Mouse (Mus musculus) liver, embryonic 15.5 days (tissue): ENCODE results near the gene Map3k7. TPM values are rescaled to one million over a fixed set of nuclear protein-coding genes. Genes with fewer than 3 reads are reported as not detected.

ENCODE experiments used
- ATAC-seq: fragments of 200-750 bp; cut with Nextera tagmentation; 2 replicates; pipeline ENCODE4 v1.8.0; 2017; ENCODE audit warnings: moderate number of reproducible peaks, mild to moderate bottlenecking, moderate library complexity; ENCODE audit not compliant: insufficient read depth
- H3K27ac ChIP-seq: fragments of 300-500 bp; sonication (generic); replicated peaks from 2 replicates; pipeline ENCODE4 v1.5.1; 2015; ENCODE audit warnings: mild to moderate bottlenecking, inconsistent platforms
- H3K27me3 ChIP-seq: fragments of 300-500 bp; sonication (generic); 2 replicates; pipeline ENCODE4 v1.6.1; 2015; ENCODE audit warnings: mild to moderate bottlenecking, inconsistent platforms
- H3K36me3 ChIP-seq: fragments of 300-500 bp; sonication (generic); replicated peaks from 2 replicates; pipeline ENCODE4 v1.6.1; 2015; ENCODE audit warnings: moderate library complexity, mild to moderate bottlenecking, inconsistent platforms
- H3K4me1 ChIP-seq: fragments of 300-500 bp; sonication (generic); replicated peaks from 2 replicates; pipeline ENCODE4 v1.6.1; 2015; ENCODE audit warnings: inconsistent platforms
- H3K4me2 ChIP-seq: fragments of 300-500 bp; sonication (generic); 2 replicates; pipeline ENCODE4 v1.6.1; 2015; ENCODE audit warnings: moderate library complexity, mild to moderate bottlenecking, inconsistent platforms
- H3K4me3 ChIP-seq: fragments of 300-500 bp; sonication (generic); replicated peaks from 2 replicates; pipeline ENCODE4 v1.5.1; 2015; ENCODE audit warnings: mild to moderate bottlenecking, inconsistent platforms
- H3K9ac ChIP-seq: fragments of 300-500 bp; sonication (generic); 2 replicates; pipeline ENCODE4 v1.6.1; 2015; ENCODE audit warnings: moderate library complexity, mild to moderate bottlenecking, inconsistent platforms
- H3K9me3 ChIP-seq: fragments of 300-500 bp; sonication (generic); replicated peaks from 2 replicates; pipeline ENCODE4 v1.6.1; 2016; ENCODE audit warnings: inconsistent platforms
- WGBS: fragments of 180-500 bp; shearing (Covaris S2); methylation state at CpG from one replicate; pipeline ENCODE4 v1.1.7; 2015; ENCODE audit warnings: mixed read lengths; ENCODE audit not compliant: insufficient replicate concordance; 5-methylcytosine and 5-hydroxymethylcytosine counted together
- polyA plus RNA-seq: library from polyadenylated mRNA; unstranded; fragments of >200 nt; fragmentation: Nextera tagmentation; extraction: Ambion mirVana; gene quantifications from 2 replicates; pipeline ENCODE4 v1.2.1, GENCODE M21; 2015

The Map3k7 gene
- polyA plus RNA-seq, 1 experiment from 2014 or later, result 10.8 TPM

- no peaks in the 10 kb centered on the region for H3K9me3 ChIP-seq
- no peak overlapping the region for H3K9ac ChIP-seq
- no peak overlapping the region for H3K4me2 ChIP-seq
- no peaks in the 10 kb centered on the region for H3K27me3 ChIP-seq
- WGBS, result 75% methylated on average over 2 of the region's 2 CpGs
- peaks cover 22% of the 10 kb centered on the region for H3K36me3 ChIP-seq
- H3K4me1 ChIP-seq, result no peaks in the 10 kb centered on the region
- ATAC-seq, result no peak
- no peak overlapping the region for H3K4me3 ChIP-seq
- no peak overlapping the region for H3K27ac ChIP-seq
Measured at GRCm38 (mm10) chr4:32025105-32025504, 61.2 kb downstream of the Map3k7 start.

DNA sequence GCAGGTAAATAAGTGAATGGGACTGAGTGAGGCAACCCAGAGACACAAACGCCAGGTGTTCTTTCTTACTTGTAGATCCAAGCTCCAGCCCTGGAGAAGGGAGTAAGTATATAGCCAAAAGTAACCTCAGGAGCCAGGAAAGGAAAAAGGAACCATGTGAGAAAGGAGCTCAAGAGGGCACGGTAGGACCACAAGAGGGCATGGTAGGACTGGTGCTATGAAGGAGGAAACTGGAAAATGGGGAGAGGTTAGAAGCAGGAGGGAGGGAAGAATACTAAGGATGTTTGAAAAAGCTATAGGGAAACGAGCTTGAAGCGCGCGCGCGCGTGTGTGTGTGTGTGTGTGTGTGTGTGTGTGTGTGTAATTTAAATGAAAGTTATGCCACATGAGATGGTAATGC, 63.2 kb downstream of the Map3k7 start:
- H3K36me3 ChIP-seq, result peaks cover 14% of the 10 kb centered on the region
- no peak overlapping the region for H3K27ac ChIP-seq
- no peak overlapping the region for H3K9ac ChIP-seq
- no peaks in the 10 kb centered on the region for H3K9me3 ChIP-seq
- H3K4me2 ChIP-seq, result no peak overlapping the region
- no peaks in the 10 kb centered on the region for H3K27me3 ChIP-seq
- H3K4me3 ChIP-seq, result no peak overlapping the region
- H3K4me1 ChIP-seq, result no peaks in the 10 kb centered on the region
- 84% methylated on average over 9 of the region's 9 CpGs for WGBS
- ATAC-seq, result no peak

GRCm38 (mm10) chr4:32037267-32037666, 73.4 kb downstream of the Map3k7 start:
- Histone ChIP-seq H3K4me3 (no peak overlapping the region), H3K27ac (no peak overlapping the region), H3K4me1 (no peaks in the 10 kb centered on the region), H3K9me3 (no peaks in the 10 kb centered on the region), H3K9ac (no peak overlapping the region), H3K36me3 (no peaks in the 10 kb centered on the region), H3K4me2 (no peak overlapping the region), H3K27me3 (no peaks in the 10 kb centered on the region)
- ATAC-seq, result no peak
- 57% methylated on average over 7 of the region's 7 CpGs for WGBS

DNA sequence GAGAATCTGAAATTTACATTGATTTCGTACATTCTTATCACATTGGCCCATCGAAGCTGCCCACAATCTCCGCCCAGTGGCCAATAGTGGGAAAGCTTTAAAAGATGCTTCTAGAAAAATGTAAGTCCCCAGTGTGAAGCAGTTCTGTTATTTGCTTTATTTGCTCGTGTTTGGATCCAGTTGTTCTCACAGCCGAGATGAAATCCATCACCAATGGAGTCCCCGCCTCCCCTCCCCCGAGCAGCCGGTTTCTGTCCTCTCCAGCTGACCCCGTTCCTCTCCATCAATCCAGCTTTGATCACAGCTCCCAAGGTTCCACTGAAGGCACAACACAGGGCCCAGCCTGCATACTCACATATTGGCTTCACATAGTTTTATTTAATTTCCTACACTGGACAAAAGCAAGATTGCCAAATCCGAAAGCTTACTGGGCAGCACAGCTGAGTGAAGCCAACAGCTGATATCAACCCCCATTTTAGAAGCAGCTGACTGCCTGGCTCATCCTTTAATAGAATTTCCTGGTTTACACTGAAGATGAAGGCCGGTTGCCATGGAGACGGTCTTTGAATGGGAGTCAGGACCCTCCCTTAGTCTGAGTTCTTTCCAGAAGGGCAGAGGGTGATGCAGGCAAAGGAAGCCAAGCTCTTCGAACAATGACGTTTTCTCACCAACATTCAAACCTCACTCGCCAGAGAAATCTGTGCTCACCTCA, 78.0 kb downstream of the Map3k7 start:
- H3K4me1 ChIP-seq, result no peaks in the 10 kb centered on the region
- ATAC-seq, result no peak
- no peak overlapping the region for H3K27ac ChIP-seq
- H3K4me2 ChIP-seq, result no peak overlapping the region
- H3K9me3 ChIP-seq, result no peaks in the 10 kb centered on the region
- H3K4me3 ChIP-seq, result no peak overlapping the region
- no peaks in the 10 kb centered on the region for H3K27me3 ChIP-seq
- no peaks in the 10 kb centered on the region for H3K36me3 ChIP-seq
- no peak overlapping the region for H3K9ac ChIP-seq
- 61% methylated on average over 15 of the region's 15 CpGs for WGBS

DNA sequence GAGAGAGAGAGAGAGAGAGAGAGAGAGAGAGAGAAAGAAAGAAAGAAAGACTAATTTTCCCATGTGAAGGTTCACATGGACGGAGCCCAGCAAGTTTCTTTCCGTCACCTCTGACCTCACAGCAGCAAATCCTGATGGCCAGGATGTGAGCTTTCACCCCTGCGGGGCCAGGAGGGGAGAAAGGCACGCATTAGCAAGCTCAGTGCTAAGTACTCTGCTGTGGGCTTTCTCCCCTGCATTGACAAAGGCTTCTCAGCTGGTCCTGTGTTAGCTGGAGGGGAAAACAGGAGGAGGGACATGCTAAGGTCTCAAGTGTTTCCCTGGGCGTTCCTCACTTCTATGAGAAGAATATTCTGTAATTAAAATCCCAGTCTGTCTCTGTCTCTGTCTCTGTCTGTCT, 81.3 kb downstream of the Map3k7 start:
- Histone ChIP-seq H3K9me3 (no peaks in the 10 kb centered on the region), H3K27me3 (no peaks in the 10 kb centered on the region), H3K36me3 (no peaks in the 10 kb centered on the region), H3K4me3 (no peak overlapping the region), H3K27ac (no peak overlapping the region), H3K4me1 (no peaks in the 10 kb centered on the region), H3K4me2 (no peak overlapping the region), H3K9ac (no peak overlapping the region)
- ATAC-seq, result no peak
- 36% methylated on average over 5 of the region's 5 CpGs for WGBS

- WGBS, result 35% methylated on average over 4 of the region's 4 CpGs
- 0 out of 2 replicates have a peak, but pooled peaks cover 2% of the 10 kb centered on the region for H3K27me3 ChIP-seq
- no peak overlapping the region for H3K4me3 ChIP-seq
- H3K9me3 ChIP-seq, result no peaks in the 10 kb centered on the region
- no peak overlapping the region for H3K9ac ChIP-seq
- H3K27ac ChIP-seq, result no peak overlapping the region
- ATAC-seq, result no peak
- H3K4me1 ChIP-seq, result no peaks in the 10 kb centered on the region
- no peak overlapping the region for H3K4me2 ChIP-seq
- H3K36me3 ChIP-seq, result no peaks in the 10 kb centered on the region
Measured at GRCm38 (mm10) chr4:32049824-32050223, 85.9 kb downstream of the Map3k7 start.

DNA sequence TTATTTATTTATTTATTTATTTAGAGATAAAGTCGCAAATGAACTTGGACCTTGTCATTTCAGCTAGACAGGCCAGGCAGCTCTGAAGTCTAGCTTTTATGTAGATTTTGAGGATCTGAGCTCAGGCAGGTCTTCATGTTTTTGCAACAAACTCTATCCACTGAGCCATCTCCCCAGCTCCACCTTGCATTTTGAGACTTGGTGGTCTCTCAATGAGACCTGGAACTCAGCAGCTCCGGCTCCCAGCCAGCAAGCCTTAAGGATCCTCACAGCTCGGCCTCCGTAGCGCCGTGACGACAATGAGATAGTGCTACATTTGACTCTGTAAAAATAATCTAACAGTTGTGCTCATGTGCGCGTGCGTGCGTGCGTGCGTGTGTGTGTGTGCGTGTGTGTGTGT, 89.3 kb downstream of the Map3k7 start:
- WGBS, result 79% methylated on average over 14 of the region's 14 CpGs
- no peak overlapping the region for H3K4me2 ChIP-seq
- H3K9ac ChIP-seq, result no peak overlapping the region
- 0 out of 2 replicates have a peak, but pooled peaks cover 4% of the 10 kb centered on the region for H3K4me1 ChIP-seq
- H3K4me3 ChIP-seq, result no peak overlapping the region
- H3K27ac ChIP-seq, result no peak overlapping the region
- no peaks in the 10 kb centered on the region for H3K9me3 ChIP-seq
- ATAC-seq, result no peak
- H3K27me3 ChIP-seq, result 0 out of 2 replicates have a peak, but pooled peaks cover 4% of the 10 kb centered on the region
- H3K36me3 ChIP-seq, result no peaks in the 10 kb centered on the region

DNA sequence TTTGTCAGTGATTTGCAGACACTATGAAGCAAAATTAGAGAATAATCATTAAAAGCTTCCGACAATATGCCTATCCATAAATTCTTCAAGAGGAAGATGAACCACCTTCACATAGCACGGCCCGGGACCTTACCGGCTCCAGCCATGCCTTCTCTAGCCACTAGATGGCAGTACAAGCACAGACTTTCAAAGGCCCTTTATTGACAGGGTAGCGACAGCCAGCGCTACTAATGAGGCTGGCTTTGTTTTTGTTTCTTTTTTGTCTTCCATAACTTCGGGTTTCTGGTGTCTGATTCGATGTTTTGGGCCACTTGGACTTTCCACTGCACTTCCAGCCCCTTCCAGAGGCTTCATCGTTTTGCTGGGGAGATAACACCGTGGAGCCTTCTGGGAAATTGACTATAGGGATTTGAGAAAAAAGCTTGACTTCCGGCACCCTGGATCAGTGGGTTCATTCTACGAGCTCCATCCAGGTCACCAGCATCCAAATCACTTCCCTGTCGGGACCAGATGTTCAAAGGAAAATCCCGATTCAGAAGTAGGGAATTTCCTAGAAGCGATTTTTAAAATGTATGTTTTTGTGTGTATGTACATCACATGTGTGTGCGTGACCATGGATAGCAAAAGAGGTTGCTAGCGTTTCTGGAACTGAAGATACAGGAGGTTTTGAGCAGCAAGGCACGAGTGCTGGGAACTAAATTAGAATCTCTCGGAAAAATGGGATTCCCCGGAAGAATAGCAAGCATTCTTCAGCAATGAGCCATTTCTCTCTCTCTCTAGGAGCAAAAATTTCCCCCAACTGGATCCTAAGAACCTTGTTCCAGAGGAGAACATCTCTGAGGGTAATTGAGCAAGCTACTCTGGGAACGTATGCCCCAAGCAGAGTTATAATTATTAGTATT, 91.5 kb downstream of the Map3k7 start:
- Histone ChIP-seq H3K4me3 (peak overlapping the region; percentile 52), H3K36me3 (no peaks in the 10 kb centered on the region), H3K9ac (peak overlapping the region; percentile 38; the same call in 1 of the 2 replicates), H3K9me3 (no peaks in the 10 kb centered on the region), H3K27me3 (0 out of 2 replicates have a peak, but pooled peaks cover 4% of the 10 kb centered on the region), H3K27ac (no peak overlapping the region), H3K4me1 (0 out of 2 replicates have a peak, but pooled peaks cover 4% of the 10 kb centered on the region), H3K4me2 (peak overlapping the region; percentile 67)
- no peak for ATAC-seq
- 18% methylated on average over 21 of the region's 21 CpGs for WGBS

DNA sequence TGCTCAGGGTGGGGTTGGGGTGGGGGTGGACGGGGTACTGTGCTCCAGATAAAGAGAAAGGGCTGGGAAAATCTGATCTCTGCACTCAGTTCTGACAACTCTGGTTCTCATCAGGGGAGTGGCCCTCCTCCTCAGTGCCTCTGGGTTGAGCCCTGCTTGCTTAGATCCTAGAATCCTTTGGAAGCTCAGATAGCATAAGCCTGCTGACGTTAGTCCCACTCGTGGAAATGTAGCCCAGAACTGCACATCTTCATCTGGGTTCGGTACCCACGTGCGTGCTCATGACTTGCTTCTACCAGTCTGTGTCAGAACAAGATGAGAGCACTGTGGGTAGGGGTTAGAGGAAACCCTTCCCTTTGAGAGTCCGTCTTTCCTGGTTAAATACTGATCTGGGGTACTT, 92.5 kb downstream of the Map3k7 start:
- no peak for ATAC-seq
- WGBS, result 63% methylated on average over 7 of the region's 7 CpGs
- Histone ChIP-seq H3K9ac (no peak overlapping the region), H3K4me1 (0 out of 2 replicates have a peak, but pooled peaks cover 4% of the 10 kb centered on the region), H3K27ac (no peak overlapping the region), H3K4me2 (no peak overlapping the region), H3K27me3 (0 out of 2 replicates have a peak, but pooled peaks cover 4% of the 10 kb centered on the region), H3K4me3 (no peak overlapping the region), H3K36me3 (no peaks in the 10 kb centered on the region), H3K9me3 (no peaks in the 10 kb centered on the region)

GRCm38 (mm10) chr4:32057102-32057501, 93.2 kb downstream of the Map3k7 start:
- 33% methylated on average over 5 of the region's 5 CpGs for WGBS

DNA sequence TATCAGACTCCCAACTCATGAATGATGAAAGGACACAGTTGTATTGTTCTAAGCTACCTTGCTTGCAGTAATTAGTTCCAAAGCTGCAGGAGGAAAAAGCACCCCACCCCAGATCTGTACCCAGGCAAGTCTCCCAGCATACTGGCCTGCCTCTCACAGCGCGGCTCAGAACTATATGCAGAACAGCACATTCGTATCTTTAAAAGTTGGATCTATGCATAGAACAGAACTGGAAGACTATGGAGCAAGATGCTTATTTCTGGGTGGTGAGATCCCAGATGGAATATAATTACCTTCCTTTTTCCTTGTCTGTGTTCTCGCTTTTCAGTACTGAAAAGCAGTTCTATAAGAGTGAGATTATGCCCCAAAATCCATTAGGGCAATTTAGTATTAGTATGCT, 96.8 kb downstream of the Map3k7 start:
- Histone ChIP-seq H3K4me2 (no peak overlapping the region), H3K9ac (no peak overlapping the region), H3K9me3 (no peaks in the 10 kb centered on the region), H3K4me1 (no peaks in the 10 kb centered on the region), H3K36me3 (no peaks in the 10 kb centered on the region), H3K4me3 (no peak overlapping the region), H3K27me3 (no peaks in the 10 kb centered on the region), H3K27ac (no peak overlapping the region)
- WGBS, result 77% methylated on average over 4 of the region's 4 CpGs
- ATAC-seq, result no peak

More at GRCm38 (mm10) chr4:32057102-32057501, 93.2 kb downstream of the Map3k7 start:
- Histone ChIP-seq H3K27ac (no peak overlapping the region), H3K9ac (no peak overlapping the region), H3K9me3 (no peaks in the 10 kb centered on the region), H3K4me1 (0 out of 2 replicates have a peak, but pooled peaks cover 4% of the 10 kb centered on the region), H3K4me2 (no peak overlapping the region), H3K36me3 (no peaks in the 10 kb centered on the region), H3K27me3 (0 out of 2 replicates have a peak, but pooled peaks cover 4% of the 10 kb centered on the region), H3K4me3 (no peak overlapping the region)
- ATAC-seq, result no peak
